8 mouse cellular contexts compared by ENCODE assay signal in genomic region chr2:3474861-3475283, GRCm38 (mm10). TPM values are rescaled to one million over a fixed set of nuclear protein-coding genes. Genes with fewer than 3 reads are reported as not detected.
DNase-seq lines count a peak whose midpoint lies in the region; ATAC-seq and TF ChIP-seq lines count a peak whose summit lies in the region.

Gene Suv39h2 (minus strand): TSS chr2:3475031.

- H3K27ac ChIP-seq in MEL (ENCODE audit: control insufficient read depth, low read depth, low read length) = peak within 1 kb of the TSS; percentile 79
- peak within 1 kb of the TSS; percentile 56 for H3K27ac ChIP-seq in cerebellum, adult 2 months (ENCODE audit: insufficient read depth, low read length)
- H3K27ac ChIP-seq in forebrain, postnatal 0 days (ENCODE audit: low read depth, low read length) = peak within 1 kb of the TSS; percentile 84
- peak within 1 kb of the TSS; percentile 96 for H3K27ac ChIP-seq in lung, embryonic 15.5 days

- no peaks in the 10 kb centered on the region for H3K9me3 ChIP-seq in MEL (replicated peaks; ENCODE audit: insufficient read depth, low read length)
- H3K9me3 ChIP-seq in forebrain, postnatal 0 days (ENCODE audit: low read length) = no peaks in the 10 kb centered on the region
- no peaks in the 10 kb centered on the region for H3K9me3 ChIP-seq in lung, embryonic 15.5 days

- TF ChIP-seq CTCF in MEL (IDR thresholded peaks at IDR 0.05 in 2 of 3, conservative IDR thresholded peaks at IDR 0.05 in 1 of 3; ENCODE audit: control insufficient read depth in 1 of 3, insufficient read depth in 1 of 3, low read depth in 2 of 3, low read length in 3 of 3, poor library complexity in 1 of 3, severe bottlenecking in 1 of 3) = no peak
- no peak for TF ChIP-seq CTCF in cerebellum, adult 2 months (IDR thresholded peaks at IDR 0.05; ENCODE audit: borderline replicate concordance, insufficient read depth, low read depth, low read length)
- 0 out of 2 replicates have a peak, but pooled peaks have one; percentile 5 for TF ChIP-seq CTCF in forebrain, postnatal 0 days (IDR thresholded peaks at IDR 0.05; ENCODE audit: low read depth)

- H3K4me3 ChIP-seq in MEL (ENCODE audit: control insufficient read depth in 1 of 2, insufficient read depth in 1 of 2, low read depth in 2 of 2, low read length in 2 of 2) = peak within 1 kb of the TSS; percentile 88 to 98
- peak within 1 kb of the TSS; percentile 88 for H3K4me3 ChIP-seq in cerebellum, adult 2 months (replicated peaks; ENCODE audit: insufficient read depth, low read depth, low read length)
- peak within 1 kb of the TSS; percentile 94 for H3K4me3 ChIP-seq in forebrain, postnatal 0 days (ENCODE audit: low read depth, low read length)
- peak within 1 kb of the TSS; percentile 94 for H3K4me3 ChIP-seq in lung, embryonic 15.5 days

- no peak for TF ChIP-seq EP300 in MEL (IDR thresholded peaks at IDR 0.05; ENCODE audit: low read depth in 1 of 2, low read length in 2 of 2)

- H3K27me3 ChIP-seq in MEL (ENCODE audit: control insufficient read depth in 1 of 2, insufficient read depth in 2 of 2, low read length in 2 of 2) = no peaks in the 10 kb centered on the region
- no peaks in the 10 kb centered on the region for H3K27me3 ChIP-seq in cerebellum, adult 2 months (ENCODE audit: control insufficient read depth, insufficient read depth, low read length)
- H3K27me3 ChIP-seq in forebrain, postnatal 0 days (ENCODE audit: insufficient read depth, low read length) = no peaks in the 10 kb centered on the region
- no peaks in the 10 kb centered on the region for H3K27me3 ChIP-seq in lung, embryonic 15.5 days

- under 1% methylated on average over 42 of the region's 42 CpGs for WGBS in cerebellum, adult 2 months
- WGBS in forebrain, postnatal 0 days = under 1% methylated on average over 38 of the region's 42 CpGs
- WGBS in lung, embryonic 15.5 days = under 1% methylated on average over 41 of the region's 42 CpGs

- DNase-seq in MEL (ENCODE audit: low read depth, low spot score) = peak; percentile 96
- peak; percentile 96 to 98 for DNase-seq in cerebellum, adult 2 months
- DNase-seq in forebrain, postnatal 0 days = peak; percentile 97
- DNase-seq in heart, postnatal 4 days = peak; percentile 99
- peak; percentile 89 to 93 for DNase-seq in layer of hippocampus, adult 8-10 months (ENCODE audit: low spot score in 2 of 2)
- peak; percentile 95 for DNase-seq in ovary, adult 18-20 months (ENCODE audit: low spot score)
- peak; percentile 96 for DNase-seq in thymus, postnatal 0 days (ENCODE audit: low spot score)

- peaks cover 21% of the 10 kb centered on the region for H3K79me2 ChIP-seq in MEL (ENCODE audit: control insufficient read depth, insufficient read depth, low read length, poor library complexity)

- no peak for TF ChIP-seq RAD21 in MEL (IDR thresholded peaks at IDR 0.05; ENCODE audit: low read depth, low read length)

- peak; percentile 96 for ATAC-seq in forebrain, postnatal 0 days
- peak; percentile 99 for ATAC-seq in lung, embryonic 15.5 days (ENCODE audit: borderline replicate concordance, extremely low read depth, low FRiP score, low TSS enrichment)

- peak within 1 kb of the TSS; percentile 91 for H3K9ac ChIP-seq in MEL (ENCODE audit: control insufficient read depth, low read depth, low read length, poor library complexity, severe bottlenecking)
- H3K9ac ChIP-seq in forebrain, postnatal 0 days = peak within 1 kb of the TSS; percentile 56
- peak within 1 kb of the TSS; percentile 89 for H3K9ac ChIP-seq in lung, embryonic 15.5 days

- H3K36me3 ChIP-seq in MEL (ENCODE audit: control insufficient read depth in 1 of 2, insufficient read depth in 2 of 2, low read length in 2 of 2) = peaks cover 0 to 9% of the 10 kb centered on the region in 2 experiments
- H3K36me3 ChIP-seq in forebrain, postnatal 0 days (ENCODE audit: insufficient read depth) = no peaks in the 10 kb centered on the region
- 0 out of 2 replicates have a peak, but pooled peaks cover 3% of the 10 kb centered on the region for H3K36me3 ChIP-seq in lung, embryonic 15.5 days

- peak; percentile 68 to 88; a peak in 3 of 4 replicates for TF ChIP-seq POLR2A in MEL (IDR thresholded peaks at IDR 0.05; ENCODE audit: control insufficient read depth in 1 of 2, insufficient read depth in 1 of 2, low read depth in 1 of 2, low read length in 2 of 2, poor library complexity in 1 of 2)
- TF ChIP-seq POLR2A in cerebellum, adult 2 months (IDR thresholded peaks at IDR 0.05; ENCODE audit: borderline replicate concordance, insufficient read depth, low read length) = peak; percentile 77

- peaks cover 4% of the 10 kb centered on the region in 2 experiments; a peak in 3 of 4 replicates for H3K4me1 ChIP-seq in MEL (ENCODE audit: control insufficient read depth in 1 of 2, insufficient read depth in 2 of 2, low read length in 2 of 2)
- H3K4me1 ChIP-seq in cerebellum, adult 2 months (ENCODE audit: control insufficient read depth, insufficient read depth, low read length) = no peaks in the 10 kb centered on the region
- H3K4me1 ChIP-seq in forebrain, postnatal 0 days (ENCODE audit: insufficient read depth) = peaks cover 5% of the 10 kb centered on the region; the same call in 1 of the 2 replicates
- peaks cover 13% of the 10 kb centered on the region for H3K4me1 ChIP-seq in lung, embryonic 15.5 days

- H3K4me2 ChIP-seq in forebrain, postnatal 0 days (ENCODE audit: low read depth) = peak within 1 kb of the TSS; percentile 53
- H3K4me2 ChIP-seq in lung, embryonic 15.5 days = peak within 1 kb of the TSS; percentile 76

TF ChIP-seq in MEL, 35 proteins besides CTCF, POLR2A, EP300 and RAD21:
- TF ChIP-seq MAX (IDR thresholded peaks at IDR 0.05; ENCODE audit: low read length) = peak; percentile 58
- TF ChIP-seq TBP (IDR thresholded peaks at IDR 0.05; ENCODE audit: low read depth, low read length) = 0 out of 2 replicates have a peak, but pooled peaks have one; percentile 52
- TF ChIP-seq ELF1 (IDR thresholded peaks at IDR 0.05; ENCODE audit: low read depth, low read length) = peak; percentile 41; the same call in 1 of the 2 replicates
- TF ChIP-seq ETS1 (IDR thresholded peaks at IDR 0.05; ENCODE audit: low read depth, low read length) = peak; percentile 79
- no peak for TF ChIP-seq USF2 (IDR thresholded peaks at IDR 0.05; ENCODE audit: borderline replicate concordance in 1 of 2, insufficient read depth in 1 of 2, low read depth in 1 of 2, low read length in 2 of 2)
- peak; percentile 76 for TF ChIP-seq NELFE (IDR thresholded peaks at IDR 0.05; ENCODE audit: low read depth, low read length)
- TF ChIP-seq ZMIZ1 (IDR thresholded peaks at IDR 0.05; ENCODE audit: low read depth, low read length) = peak; percentile 73
- TF ChIP-seq POLR2AphosphoS2 (IDR thresholded peaks at IDR 0.05; ENCODE audit: low read length) = peak; percentile 38; the same call in 1 of the 2 replicates
- TF ChIP-seq NRF1 (IDR thresholded peaks at IDR 0.05; ENCODE audit: insufficient read depth, low read depth, low read length, poor library complexity, severe bottlenecking) = peak; percentile 84
- TF ChIP-seq KAT2A (conservative IDR thresholded peaks at IDR 0.05; ENCODE audit: low read depth, low read length) = no peak; the same call in 1 of the 2 replicates
- no peak for TF ChIP-seq USF1 (IDR thresholded peaks at IDR 0.05; ENCODE audit: low read depth, low read length)
- peak; percentile 47; the same call in 1 of the 2 replicates for TF ChIP-seq HCFC1 (IDR thresholded peaks at IDR 0.05; ENCODE audit: low read depth, low read length)
- peak; percentile 20; the same call in 1 of the 2 replicates for TF ChIP-seq E2F4 (IDR thresholded peaks at IDR 0.05; ENCODE audit: borderline replicate concordance, low read depth, low read length)
- peak; percentile 62; the same call in 1 of the 2 replicates for TF ChIP-seq MAZ (IDR thresholded peaks at IDR 0.05; ENCODE audit: low read depth, low read length)
- no peak for TF ChIP-seq GATA1 (IDR thresholded peaks at IDR 0.05; ENCODE audit: low read depth, low read length)
- peak; percentile 52; the same call in 1 of the 2 replicates for TF ChIP-seq MXI1 (IDR thresholded peaks at IDR 0.05; ENCODE audit: low read depth, low read length)
- TF ChIP-seq UBTF (IDR thresholded peaks at IDR 0.05; ENCODE audit: borderline replicate concordance, insufficient read depth, low read depth, low read length) = no peak
- 0 out of 2 replicates have a peak, but pooled peaks have one; percentile 35 for TF ChIP-seq MYC (IDR thresholded peaks at IDR 0.05; ENCODE audit: low read depth, low read length)
- 0 out of 2 replicates have a peak, but pooled peaks have one; percentile 5 for TF ChIP-seq CHD1 (IDR thresholded peaks at IDR 0.05; ENCODE audit: low read depth, low read length)
- TF ChIP-seq SIN3A (IDR thresholded peaks at IDR 0.05; ENCODE audit: low read length) = peak; percentile 71

RNA-seq across cellular contexts. Expression of gene Suv39h2, which starts in this region (rescaled TPM):
- total RNA-seq in MEL (2012; rRNA removed) = 13.9 and 14.3 TPM in 2 replicates
- polyA plus RNA-seq in MEL (2012; ENCODE audit: insufficient read depth in 1 of 2, insufficient read length in 2 of 2, low read depth in 1 of 2, low replicate concordance in 2 of 2, missing spikeins in 1 of 2) = 10 to 100 TPM in 1 of 2 experiments, not detected in 1; 16.0 TPM
- polyA plus RNA-seq in cerebellum, adult 2 months (2012; rRNA removed) = 2.5 and 2.6 TPM in 2 replicates
- 6.8 and 12.1 TPM in 2 replicates for total RNA-seq in forebrain, postnatal 0 days (2014; rRNA removed)
- 7.6 and 8.8 TPM in 2 replicates for polyA plus RNA-seq in forebrain, postnatal 0 days (2015; fragmentation: Nextera tagmentation; extraction: Ambion mirVana)
- 1 to 10 TPM; 3.1 to 3.6 TPM for total RNA-seq in heart, postnatal 4 days (2021)
- total RNA-seq in layer of hippocampus, adult 8-10 months (2022) = 1 to 10 TPM; 3.1 to 3.8 (median 3.6) TPM
- 17.1 and 20.7 TPM in 2 replicates for polyA plus RNA-seq in lung, embryonic 15.5 days (2015; fragmentation: Nextera tagmentation; extraction: Ambion mirVana)
- 10.6 and 11.6 TPM in 2 replicates for polyA plus RNA-seq in thymus, postnatal 0 days (2015; fragmentation: Nextera tagmentation; extraction: Ambion mirVana)

Comparison
In these comparisons a context has a peak if more than half of its experiments do, and no peak if none do; other contexts are left out.
1. Peak in every context shown above with its lines: DNase-seq, ATAC-seq, H3K4me3 ChIP-seq and H3K27ac ChIP-seq.